Mouse (Mus musculus): ENCODE results near the gene Kif2c.
A peak's percentile ranks its signal among the peaks of the same experiment; 100 is the strongest.

The Kif2c gene

DNA sequence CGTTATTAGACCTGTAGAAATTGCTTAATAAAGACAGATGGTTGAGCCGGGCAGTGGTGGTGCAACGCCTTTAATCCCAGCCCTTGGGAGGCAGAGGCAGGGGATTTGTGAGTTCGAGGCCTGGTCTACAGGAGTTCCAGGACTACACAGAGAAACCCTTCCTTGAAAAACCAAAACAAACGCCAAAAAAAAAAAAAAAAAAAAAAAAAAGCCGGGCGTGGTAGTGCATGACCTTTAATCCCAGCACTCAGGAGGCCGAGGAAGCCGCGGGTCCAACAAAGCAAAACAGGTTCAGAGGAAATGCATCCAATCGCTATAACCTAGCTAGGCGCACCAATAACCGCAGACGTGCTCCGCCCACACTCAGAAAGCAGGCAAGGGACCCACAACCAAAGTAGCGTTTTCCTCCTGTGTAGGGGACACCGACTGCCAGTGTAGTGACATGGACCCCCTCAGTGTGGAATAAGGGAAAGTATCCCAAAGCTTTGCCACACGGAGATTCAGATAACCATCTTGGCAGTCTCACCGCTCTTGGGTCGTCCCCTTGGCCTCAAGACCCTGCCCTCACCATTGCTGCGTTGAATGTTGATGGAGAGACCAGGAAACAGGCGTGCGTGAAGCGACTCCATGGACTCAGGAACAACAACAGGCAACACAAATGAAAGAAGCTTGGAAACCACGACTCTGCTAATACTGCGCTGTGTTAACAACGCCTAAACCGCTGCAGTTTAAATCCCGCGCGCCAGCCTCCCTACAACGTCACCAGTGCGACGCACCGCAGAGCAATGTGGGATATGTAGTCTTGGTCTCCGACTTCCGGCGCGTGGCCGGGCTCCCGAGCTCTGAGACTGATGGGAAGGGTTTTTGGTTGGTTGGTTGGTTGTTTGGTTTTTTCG is at the start of gene Kif2c:
TSS of gene Kif2c (minus strand) at position 777 of the 896 bp plus-strand sequence.
- DNase-seq (ENCODE audit: low spot score): peak; percentile 96

GRCm38 (mm10) chr4:117231208-117231607 is 48.8 kb upstream of the Kif2c start:
- DNase-seq (ENCODE audit: low spot score): no peak

- DNase-seq (ENCODE audit: low spot score): peak; percentile 46
Measured at GRCm38 (mm10) chr4:117230331-117230730, 47.9 kb upstream of the Kif2c start.

- no peak for DNase-seq (ENCODE audit: low spot score)
Measured at GRCm38 (mm10) chr4:117229590-117229989, 47.2 kb upstream of the Kif2c start.

- DNase-seq (ENCODE audit: low spot score): no peak
Measured at GRCm38 (mm10) chr4:117225250-117225649, 42.8 kb upstream of the Kif2c start.

DNA sequence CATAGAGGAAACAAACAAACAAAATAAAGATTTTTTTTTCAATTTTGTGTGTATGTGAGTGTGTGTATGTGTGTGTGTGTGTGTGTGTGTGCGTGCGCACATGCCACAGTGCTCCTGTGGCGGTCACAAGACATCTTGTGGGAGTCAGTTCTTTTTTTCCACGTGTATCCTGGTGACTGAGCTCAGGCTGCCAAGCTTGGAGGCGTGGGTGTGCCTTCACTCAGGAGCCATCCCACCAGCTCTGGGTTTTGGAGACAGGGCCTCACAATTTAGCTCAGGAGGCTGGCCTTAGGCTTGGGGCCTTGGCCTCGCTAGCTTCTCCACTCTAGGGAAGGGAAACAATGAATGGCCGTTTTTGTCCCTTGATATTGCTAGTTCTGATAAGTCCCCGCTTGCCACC is 41.7 kb upstream of the Kif2c start:
- no peak for DNase-seq (ENCODE audit: low spot score)

DNA sequence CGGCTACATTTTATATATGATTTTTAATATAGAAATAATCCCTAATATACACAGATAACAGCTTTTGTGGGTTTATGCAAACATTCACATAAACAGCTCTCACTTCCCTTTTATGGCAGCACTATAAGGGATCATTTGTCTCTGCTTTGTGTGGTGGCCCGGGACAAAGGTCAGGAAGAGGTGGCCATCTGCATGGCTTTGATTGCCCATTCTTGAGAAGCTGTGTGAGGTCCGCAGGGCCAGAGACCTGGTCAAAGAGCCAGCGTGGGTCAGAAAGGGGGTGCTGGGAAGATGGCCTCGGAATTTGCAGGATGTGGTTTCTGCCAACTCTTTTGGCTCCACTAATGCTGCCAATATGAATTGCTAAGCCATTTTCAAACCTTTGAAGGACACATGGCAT is 40.6 kb upstream of the Kif2c start:
- DNase-seq (ENCODE audit: low spot score): no peak

DNA sequence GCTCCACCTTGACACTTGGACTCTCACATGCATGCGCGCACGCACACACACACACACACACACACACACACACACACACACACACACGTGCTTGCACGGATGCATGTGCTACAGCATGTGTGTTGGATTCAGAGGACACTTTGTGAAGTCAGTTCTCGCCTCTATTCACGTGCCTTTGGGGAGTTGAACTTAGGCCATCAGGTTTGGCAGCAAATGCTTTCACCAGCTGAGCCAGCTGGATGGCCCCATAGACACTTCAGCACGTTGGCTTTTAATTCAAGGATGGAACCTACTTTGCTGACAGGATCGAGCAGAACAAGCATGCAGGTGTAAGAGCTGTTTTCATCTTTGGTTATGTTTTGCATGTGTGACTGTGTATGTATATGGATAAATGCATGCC is 39.4 kb upstream of the Kif2c start:
- no peak for DNase-seq (ENCODE audit: low spot score)

DNA sequence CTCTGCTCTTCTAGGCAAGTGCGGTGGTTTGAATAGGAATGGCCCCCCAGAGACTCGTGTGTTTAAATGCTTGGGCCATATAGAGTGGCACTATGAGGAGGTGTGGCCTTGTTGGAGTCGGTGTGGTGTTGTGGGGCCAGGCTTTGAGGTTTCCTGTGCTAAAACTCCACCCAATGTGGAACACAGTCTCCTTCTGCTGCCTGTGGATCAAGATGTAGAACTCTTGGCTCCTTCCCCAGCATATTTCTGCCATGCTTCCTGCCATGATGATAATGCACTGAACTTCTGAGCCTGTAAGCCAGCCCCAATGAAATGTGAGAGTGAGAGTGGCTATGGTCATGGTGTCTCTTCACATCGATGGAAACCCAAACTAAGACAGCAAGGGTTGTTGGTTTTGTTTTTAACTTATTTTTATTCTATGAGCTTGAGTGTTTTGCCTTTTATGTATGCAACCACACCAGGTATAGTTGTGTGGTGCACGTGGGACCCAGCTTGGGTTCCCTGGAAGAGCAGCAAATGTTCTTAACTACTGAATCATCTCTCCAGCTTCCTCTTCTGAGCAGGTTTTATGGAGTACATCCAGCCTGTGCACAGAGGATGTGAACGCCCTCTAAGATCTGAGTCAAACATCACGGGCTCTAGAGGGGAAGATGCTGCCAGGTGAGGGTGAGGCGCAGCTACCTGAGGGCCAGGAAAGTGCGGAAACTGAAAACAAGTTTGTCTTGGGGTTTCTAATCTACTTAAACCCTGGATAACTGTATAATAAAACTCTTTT is 38.5 kb upstream of the Kif2c start:
- DNase-seq (ENCODE audit: low spot score): no peak

- DNase-seq (ENCODE audit: low spot score): peak; percentile 88
Measured at GRCm38 (mm10) chr4:117218517-117219219, 36.2 kb upstream of the Kif2c start.

GRCm38 (mm10) chr4:117217029-117217428 is 34.6 kb upstream of the Kif2c start:
- no peak for DNase-seq (ENCODE audit: low spot score)

DNA sequence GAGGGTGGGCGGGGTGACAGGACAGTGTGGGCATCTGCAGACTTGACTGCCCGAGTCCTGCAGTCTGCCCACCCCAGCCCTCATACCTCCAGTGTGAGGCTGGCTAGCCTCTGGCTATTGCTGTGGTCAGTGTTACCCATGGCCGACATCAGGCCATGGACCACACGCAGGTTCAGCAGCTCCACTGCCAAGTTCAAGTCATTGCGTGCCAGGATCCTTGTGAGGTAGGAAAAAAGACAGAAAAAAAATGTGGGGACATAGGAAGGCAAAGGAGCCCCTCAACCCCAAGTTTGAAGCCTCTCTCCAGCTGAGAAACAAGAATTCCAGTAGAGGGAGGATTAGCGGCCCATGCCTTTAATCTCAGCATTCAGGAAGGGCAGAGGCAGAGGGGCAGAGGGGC is 31.8 kb upstream of the Kif2c start:
- no peak for DNase-seq (ENCODE audit: low spot score)

DNA sequence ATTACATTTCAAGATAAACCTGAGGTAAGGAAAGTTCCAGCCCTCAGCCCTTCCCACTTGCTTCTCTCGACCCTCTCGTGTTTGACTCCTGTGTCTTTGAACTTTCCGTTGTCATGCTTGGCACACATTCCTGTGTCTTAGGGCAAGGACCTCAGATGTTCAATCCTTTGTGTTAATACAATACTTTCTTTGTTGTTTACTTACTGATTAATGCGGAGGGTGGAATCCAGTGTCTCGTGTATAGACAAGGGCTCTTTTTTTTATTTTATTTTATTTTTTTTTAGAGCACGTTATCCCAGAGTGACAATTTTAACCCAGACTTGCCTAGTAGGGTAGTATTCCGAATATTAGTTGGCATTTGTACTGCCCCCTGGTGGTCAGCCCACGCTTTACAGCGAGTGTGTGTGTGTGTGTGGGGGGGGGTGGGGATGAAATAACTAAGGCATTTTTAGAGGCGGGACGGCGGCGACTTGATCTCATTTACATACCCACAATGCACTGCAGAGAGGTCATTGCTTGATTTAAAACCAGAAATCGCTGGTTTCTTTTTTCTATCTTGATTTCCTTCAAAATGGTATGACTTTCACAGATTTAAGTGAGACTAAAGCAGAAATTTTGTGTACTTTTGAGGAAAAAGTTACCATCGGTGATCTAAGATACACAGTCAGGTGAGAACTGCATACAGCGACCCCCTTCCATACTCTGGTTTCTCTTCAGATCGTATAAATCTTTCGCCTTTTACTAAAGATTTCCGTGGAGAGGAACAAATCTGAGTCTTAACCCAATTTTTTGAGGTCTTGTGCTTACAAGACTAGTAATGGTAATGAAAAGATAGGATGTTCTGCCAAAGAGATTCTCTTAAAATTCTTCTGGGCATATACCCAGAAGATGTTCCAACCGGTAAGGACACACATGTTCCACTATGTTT is 28.0 kb upstream of the Kif2c start:
- peak; percentile 87 for DNase-seq (ENCODE audit: low spot score)

- DNase-seq (ENCODE audit: low spot score): no peak
Measured at GRCm38 (mm10) chr4:117209592-117209991, 27.2 kb upstream of the Kif2c start.

DNA sequence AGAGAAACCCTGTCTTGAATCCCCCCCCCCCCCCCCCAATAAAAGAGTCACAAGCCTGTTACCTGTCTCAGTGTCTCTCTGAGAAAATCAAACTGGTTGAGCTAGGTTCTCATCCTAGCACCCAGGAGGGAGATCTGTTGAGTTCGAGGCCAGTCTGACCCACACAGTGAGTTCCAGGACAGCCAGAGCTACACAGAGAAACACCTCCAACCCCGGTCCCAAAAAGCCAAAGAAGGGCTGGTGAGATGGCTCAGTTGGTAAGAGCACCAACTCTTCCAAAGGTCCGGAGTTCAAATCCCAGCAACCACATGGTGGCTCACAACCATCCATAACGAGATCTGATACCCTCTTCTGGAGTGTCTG is 20.5 kb upstream of the Kif2c start:
- no peak for DNase-seq (ENCODE audit: low spot score)

GRCm38 (mm10) chr4:117202046-117202991 is 19.9 kb upstream of the Kif2c start:
- peak; percentile 94 for DNase-seq (ENCODE audit: low spot score)

DNA sequence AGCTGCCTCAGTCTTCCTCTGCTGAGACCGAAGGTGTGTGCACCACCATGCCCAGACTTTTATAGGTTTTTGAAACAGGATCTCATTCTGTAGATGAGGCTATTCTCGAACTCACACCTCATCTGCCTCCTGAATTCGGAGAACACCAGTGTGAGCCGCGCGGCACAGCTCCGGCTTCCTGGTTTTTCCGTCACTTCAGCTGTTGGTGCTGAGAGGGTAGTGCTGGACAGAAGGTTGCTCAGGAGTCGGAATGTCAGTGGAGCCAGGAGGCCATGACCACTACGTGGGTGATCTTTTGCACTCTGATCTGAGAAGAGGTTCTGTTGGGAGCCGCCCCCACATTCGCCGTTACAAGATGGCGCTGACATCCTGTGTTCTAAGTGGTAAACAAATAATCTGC is 9.4 kb upstream of the Kif2c start:
- no peak for DNase-seq (ENCODE audit: low spot score)

- DNase-seq (ENCODE audit: low spot score): no peak
Measured at GRCm38 (mm10) chr4:117190660-117191059, 8.2 kb upstream of the Kif2c start.

GRCm38 (mm10) chr4:117189856-117190543 is 7.6 kb upstream of the Kif2c start:
- peak; percentile 90 for DNase-seq (ENCODE audit: low spot score)

GRCm38 (mm10) chr4:117189382-117189855 is 7.0 kb upstream of the Kif2c start:
- peak; percentile 95 for DNase-seq (ENCODE audit: low spot score)

All from retina, embryonic 14.5 days (tissue).